Mouse (Mus musculus): ENCODE data around the gene Dlgap4. TPM values are rescaled to one million over a fixed set of nuclear protein-coding genes. Genes with fewer than 3 reads are reported as not detected.

The Dlgap4 gene
- total RNA-seq, 2 experiments from 2014 or later, result 10.9 to 23.4 TPM

DNA sequence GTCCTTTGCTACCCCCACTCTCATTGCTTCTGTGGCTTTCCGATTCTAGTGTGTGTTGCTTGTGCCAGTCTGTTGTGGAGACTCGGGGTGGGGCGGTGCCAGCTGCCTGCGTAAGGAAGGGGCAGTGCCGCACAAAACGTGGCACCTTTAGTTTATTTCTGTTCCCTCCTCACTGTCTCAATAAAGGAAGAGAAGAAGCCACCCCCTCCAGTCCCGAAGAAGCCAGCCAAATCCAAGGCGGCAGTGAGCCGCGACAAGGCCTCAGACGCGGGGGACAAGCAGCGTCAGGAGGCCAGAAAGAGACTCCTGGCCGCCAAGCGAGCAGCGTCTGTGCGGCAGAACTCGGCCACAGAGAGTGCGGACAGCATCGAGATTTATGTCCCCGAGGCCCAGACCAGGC, 149.0 kb downstream of the Dlgap4 start:
- no peak for ATAC-seq (replicated peaks; ENCODE audit: low FRiP score, low TSS enrichment, poor library complexity, severe bottlenecking)

DNA sequence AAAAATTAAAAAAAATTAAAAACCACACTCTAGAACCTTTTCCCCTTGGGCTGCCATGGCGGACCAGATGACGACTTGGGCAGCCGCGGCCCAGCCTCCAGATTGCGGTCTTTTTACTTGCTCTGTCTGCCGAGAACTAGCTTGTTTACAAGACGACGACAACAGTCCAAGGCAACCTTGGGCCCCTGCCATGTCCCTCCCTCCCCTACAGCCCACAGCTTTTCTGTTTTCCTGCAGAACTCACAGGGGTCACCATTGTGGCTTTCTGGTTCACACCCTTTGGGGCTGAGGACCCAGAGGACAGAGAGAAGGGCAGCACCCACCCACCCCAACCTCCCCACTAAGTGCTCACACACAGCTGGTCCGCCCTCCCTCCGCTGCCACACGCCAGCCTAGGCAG, 149.6 kb downstream of the Dlgap4 start:
- no peak for ATAC-seq (replicated peaks; ENCODE audit: low FRiP score, low TSS enrichment, poor library complexity, severe bottlenecking)

DNA sequence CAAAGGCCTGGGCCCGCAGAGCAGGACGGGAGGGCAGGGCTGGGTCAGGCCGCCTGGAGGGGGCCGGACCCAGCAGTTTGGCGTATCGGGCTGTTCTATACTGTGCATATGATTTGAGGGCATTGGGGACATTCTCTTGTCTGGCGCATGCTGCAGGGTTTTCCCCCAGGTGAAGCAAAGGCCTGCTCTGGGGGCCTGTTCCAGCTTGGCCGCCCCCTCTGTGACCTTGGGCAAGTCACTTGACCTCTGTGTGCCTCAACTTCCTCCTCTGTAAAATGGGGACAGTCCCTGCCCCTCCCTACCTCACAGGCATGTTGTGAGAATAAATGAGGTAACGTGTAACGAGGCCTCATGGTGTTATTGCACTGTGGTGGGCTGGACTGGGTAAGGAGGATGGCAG, 150.5 kb downstream of the Dlgap4 start:
- no peak for ATAC-seq (replicated peaks; ENCODE audit: low FRiP score, low TSS enrichment, poor library complexity, severe bottlenecking)

DNA sequence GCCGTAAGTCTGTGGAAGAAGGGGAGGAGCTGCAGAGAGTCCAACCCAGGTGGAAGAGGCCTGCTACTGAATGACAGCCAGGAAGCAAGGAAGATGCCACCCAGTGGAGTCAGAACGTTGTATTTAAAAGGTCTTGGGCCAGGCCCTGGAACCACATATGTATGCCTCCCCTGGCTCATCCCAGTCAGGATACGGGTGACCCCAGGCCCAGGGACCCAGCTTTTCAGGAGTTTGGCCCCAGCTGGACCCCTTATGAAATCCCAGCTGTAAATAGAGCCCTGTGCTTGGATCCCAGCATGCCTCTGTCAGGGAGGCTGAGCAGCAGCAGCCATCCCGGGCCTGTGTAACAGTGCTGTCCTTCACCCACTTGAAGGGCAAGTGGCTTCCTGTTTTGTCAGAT, 151.2 kb downstream of the Dlgap4 start:
- no peak for ATAC-seq (replicated peaks; ENCODE audit: low FRiP score, low TSS enrichment, poor library complexity, severe bottlenecking)

DNA sequence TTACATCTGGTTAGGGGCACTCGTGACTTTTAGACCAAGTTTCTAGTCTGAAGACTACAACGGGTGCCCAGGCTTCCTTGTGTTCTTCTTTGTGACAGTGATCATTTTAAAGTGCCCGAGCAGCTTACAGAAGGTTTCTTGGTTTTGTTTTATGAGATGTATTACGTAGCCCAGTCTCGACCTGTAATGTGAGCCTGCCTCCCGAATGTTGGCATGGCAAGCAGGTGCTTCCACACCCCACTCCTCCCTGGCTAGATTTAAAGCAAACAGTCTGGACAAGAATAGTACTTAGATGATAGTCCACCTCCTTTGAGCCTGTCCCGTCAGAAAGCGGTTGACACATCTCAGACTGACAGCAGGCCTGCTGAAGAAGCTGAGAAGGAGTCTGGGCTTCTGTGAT, 152.1 kb downstream of the Dlgap4 start:
- no peak for ATAC-seq (replicated peaks; ENCODE audit: low FRiP score, low TSS enrichment, poor library complexity, severe bottlenecking)

DNA sequence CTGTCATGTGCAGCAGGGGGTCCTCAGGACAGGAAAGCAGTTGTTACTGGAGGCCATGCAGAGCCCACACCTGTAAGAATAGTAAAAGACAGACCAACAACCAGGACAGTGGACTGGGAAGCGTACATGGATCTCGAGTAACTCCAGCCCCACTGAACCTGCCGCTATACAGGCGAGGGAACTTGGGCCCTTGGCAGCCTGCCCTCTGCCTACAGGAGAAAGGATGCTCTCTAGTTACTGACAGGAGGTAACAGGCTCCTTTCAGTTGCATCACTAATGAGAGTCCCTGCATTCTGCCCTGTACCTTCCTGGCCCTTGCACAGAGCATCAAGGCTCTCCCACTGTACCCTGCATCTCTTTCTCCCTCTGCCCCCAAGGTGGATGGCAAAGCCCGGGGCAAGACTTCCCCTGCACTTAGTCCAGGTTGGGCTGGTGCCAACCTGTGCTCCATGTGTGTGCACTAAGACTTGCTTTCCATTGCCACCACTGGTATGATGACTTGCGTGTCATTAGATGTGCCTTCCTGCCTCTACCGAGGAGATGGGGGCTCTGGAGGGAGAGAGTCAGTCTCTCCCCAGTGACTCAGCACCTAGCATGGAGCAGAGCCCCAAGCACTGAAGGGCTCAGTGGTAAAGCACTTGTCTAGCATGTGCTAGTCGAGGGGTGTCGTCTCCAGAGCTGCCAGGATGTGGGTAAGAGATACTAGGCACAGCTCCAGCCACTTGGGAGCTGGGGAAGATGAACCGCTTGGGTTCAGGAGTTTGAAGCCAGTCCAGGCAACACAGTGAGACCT, 152.9 kb downstream of the Dlgap4 start:
- ATAC-seq (replicated peaks; ENCODE audit: low FRiP score, low TSS enrichment, poor library complexity, severe bottlenecking), result peak; percentile 76

DNA sequence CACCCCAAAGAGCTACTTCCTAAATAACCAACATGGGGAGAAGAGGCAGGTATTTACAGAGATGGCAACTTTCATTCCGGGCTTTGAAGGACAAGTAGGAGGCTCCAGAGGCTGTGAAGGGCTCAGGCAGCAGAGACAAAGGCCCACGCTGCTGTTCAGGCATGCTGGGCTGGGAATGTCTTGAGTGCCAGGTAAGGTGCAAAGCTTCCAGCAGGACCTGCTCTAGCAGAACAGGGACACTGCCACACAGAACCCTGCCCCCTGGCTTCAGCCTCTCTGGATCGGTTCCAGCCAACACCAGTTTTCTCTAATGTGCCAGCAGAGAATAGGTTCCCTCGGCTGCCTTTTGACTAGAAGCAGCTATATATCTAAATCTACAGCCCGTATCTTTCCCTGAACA, 153.6 kb downstream of the Dlgap4 start:
- no peak for ATAC-seq (replicated peaks; ENCODE audit: low FRiP score, low TSS enrichment, poor library complexity, severe bottlenecking)

DNA sequence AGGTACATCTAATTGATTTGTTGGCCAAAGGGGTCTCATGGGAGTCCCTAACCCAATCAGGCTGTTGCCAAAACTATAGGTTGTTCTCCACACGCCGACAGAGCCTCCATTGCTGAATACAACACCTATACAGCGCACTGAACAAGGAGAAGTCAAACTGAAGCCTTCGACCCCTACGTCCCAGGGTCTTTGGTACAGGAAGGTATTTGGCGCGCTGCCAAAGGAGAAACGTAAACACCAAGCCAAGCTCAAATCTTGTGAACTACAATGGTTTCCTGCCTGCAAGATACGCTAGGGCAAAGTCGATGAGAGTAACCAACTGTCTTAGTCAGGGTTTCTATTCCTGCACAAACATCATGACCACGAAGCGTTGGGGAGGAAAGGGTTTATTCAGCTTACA, 155.8 kb downstream of the Dlgap4 start:
- ATAC-seq (replicated peaks; ENCODE audit: low FRiP score, low TSS enrichment, poor library complexity, severe bottlenecking), result no peak

DNA sequence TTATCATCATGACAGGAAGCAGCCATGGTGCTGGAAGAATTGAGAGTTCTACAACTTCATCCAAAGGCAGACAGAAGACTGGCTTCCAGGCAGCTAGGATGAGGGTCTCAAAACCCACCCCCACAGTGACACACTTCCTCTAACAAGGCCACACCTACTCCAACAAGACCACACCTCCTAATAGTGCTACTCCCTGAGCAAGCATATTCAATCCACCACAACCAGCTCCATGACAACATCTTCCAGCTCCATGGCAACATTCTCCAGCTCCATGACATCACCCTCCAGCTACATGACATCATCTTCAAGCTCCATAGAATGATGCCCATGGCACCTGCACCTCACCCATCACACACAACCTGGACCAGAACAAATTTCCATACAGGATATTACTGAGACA, 160.0 kb downstream of the Dlgap4 start:
- no peak for ATAC-seq (replicated peaks; ENCODE audit: low FRiP score, low TSS enrichment, poor library complexity, severe bottlenecking)

DNA sequence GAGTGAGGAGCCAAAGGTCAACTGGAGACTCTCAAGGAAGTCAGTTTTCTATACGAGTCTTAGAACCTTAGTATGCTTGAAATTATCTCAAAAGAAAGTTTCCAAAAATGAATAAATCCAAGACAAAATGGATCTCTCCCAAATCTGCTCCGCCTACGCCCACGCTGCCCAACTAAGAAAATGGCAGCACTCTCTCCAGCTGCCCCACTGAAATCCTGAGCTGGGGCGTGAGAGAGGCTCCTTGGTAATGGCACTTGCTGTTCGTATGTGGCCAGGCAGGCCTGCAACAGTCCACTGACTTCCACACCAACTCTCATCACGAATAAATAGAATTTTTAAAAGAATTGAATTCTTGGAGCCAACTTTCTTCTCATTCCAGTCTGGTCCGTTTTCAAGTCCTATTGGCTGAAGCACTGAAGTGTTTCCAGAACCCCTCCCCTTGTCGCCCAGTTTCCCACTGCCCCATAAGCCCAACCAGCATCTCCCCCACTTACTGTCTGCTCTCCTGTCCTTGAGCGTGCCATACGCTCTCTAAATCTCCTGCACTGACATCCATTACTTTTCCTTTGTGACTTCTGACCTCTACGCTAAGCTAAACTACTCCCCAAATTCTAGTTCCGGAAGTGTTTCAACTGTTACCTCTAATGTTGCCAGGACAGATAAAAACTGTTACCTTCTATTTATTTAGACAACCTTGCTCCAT, 160.7 kb downstream of the Dlgap4 start:
- ATAC-seq (replicated peaks; ENCODE audit: low FRiP score, low TSS enrichment, poor library complexity, severe bottlenecking), result no peak

DNA sequence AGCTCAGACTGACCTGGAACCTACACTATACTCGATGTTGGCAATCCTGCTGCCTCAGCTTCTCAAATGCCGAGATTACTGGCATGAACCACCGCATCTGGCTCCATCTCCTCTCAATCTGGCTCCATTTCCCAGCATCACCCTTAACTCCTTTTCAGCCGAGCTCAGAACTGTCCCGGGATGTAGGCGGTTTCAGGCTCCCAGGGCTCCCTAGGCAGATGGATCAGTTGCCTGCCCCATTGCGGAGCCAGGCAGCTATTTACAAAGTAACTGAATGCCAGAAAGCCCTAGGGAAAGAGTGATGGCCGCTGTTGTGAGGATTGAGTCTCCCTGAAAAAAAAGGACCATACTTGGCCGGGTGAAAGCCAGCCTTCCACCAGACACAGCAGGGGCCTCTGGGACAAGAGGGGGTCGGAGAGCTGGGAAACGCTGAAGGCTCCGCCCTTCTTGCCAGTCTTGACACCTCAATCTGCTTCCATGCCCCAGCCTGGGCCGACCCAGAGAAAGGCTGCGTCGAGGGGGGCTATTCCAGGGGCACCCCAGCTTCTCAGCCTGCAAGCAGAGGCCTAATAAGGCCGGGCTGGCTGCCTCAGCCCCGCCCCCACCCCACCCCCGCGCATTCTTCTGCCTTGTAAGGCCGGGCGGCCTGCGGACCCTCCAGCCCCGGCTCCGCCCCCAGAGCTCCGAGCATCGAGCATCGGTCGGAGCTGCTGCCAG, 161.4 kb downstream of the Dlgap4 start, which contains the start of gene Myl9:
Gene Myl9 (plus strand): TSS at position 683 of the 717 bp plus-strand sequence.
- no peak for ATAC-seq (replicated peaks; ENCODE audit: low FRiP score, low TSS enrichment, poor library complexity, severe bottlenecking)

DNA sequence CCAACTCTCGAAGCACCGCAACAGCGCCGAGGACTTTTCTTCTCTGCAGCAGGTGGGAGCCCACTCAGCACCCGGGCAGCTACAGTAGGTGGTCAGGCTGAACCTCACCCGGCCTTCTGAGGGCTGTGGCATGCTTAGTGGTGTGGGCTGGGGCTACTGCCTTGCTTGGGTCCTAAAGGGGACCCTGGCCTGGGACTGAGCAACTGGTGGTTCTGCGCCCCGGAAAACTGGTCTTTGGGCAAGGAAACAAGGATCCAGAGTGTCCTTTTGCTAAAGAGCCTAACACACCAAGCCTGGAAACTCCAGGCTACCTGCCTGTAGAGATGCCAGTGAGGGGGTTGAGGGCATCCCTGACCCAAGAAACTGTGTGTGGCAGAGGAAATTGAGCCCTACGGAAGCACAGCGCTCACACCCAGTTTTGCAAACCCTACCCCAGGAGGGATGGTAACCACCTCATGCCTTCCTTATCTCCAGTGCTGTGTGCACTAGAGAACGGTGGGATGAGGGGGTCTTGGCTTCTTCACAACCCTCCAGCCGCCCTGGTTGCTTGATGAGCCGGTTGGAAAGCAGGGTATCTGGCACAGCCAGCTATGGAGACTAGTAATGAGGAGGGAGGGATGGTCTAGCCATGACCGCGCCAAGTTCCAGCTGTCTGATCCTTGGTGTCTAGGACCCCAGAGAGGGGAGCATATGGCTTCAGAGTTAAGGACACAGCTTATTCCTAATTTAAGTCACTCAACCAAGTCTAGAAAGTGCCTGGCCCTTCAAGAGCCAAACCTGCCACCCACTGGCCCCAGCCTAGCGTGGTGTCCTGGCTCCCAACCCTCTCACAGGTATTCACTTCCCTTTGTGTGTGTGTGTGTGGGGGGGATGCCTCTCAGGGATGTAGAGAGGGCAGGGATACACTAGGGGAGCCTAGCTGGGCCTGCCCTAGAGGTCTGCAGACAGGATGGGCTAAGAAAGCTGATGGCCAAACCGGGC, 162.2 kb downstream of the Dlgap4 start:
- ATAC-seq (replicated peaks; ENCODE audit: low FRiP score, low TSS enrichment, poor library complexity, severe bottlenecking), result 0 out of 2 replicates have a peak, but pooled peaks have one; percentile 8

DNA sequence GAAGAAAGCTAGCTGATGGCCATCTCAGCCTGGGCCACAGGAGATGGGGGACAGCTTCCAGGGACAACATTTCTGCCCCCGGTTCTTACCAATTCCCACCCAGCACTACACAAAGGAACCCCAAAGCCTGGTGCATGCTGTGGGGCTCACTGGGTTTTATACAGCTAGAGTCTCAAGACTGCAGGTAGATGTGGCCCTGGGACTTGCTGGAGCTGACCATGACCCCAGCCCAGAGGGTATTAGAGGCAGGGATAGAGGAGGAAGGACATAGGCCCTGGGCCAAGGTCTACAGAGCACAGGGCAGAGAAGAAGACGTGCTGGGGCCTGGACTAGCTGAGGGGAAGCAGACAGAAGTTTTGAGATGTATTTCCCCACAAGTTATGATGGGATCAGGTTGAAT, 163.4 kb downstream of the Dlgap4 start:
- no peak for ATAC-seq (replicated peaks; ENCODE audit: low FRiP score, low TSS enrichment, poor library complexity, severe bottlenecking)

DNA sequence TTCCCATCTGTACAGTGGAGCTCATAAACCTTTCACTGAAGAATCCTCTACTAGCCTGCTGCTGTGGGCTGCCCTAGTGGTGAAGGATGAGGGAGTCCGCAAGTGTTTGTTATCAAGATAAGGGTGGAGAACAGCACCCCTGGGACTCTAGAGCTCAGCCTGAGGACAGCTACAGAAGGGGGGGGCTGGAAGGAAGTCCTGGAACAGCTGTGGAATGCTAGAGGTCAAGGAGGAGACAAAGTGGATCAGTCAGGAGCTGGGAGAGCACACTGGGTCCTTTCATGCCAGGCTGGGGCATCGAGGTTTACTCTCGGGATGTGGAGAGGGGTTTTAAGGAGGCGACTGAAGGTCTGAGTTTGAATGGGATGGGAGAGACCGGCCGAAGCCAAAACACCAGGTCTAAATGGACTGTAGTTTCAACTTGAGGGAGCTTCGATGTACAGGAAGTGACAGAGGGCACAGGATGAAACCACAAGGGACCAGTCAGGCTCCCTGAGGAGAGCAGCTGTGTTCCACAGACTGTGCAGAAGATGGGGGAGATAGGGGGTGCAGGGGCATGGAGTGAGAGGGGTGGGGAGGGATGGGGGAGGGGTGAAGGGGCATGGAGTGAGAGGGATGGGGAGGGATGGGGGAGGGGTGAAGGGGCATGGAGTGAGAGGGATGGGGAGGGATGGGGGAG, 164.0 kb downstream of the Dlgap4 start:
- ATAC-seq (replicated peaks; ENCODE audit: low FRiP score, low TSS enrichment, poor library complexity, severe bottlenecking), result peak; percentile 42; the same call in 1 of the 2 replicates

DNA sequence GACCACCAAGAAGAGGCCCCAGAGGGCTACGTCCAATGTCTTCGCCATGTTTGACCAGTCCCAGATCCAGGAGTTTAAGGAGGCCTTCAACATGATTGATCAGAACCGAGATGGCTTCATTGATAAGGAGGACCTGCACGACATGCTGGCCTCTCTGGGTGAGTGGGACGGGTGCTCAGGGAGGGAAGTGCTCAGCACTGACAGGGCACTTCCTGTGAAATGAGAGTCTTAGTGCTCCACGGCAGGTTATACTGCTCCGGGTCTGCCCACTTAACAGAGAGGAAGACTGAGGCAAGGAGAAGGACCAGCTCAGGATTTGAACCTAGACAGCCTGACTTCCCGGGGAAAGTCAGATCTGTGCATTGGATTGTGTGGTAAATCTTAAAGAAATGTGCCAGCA, 165.1 kb downstream of the Dlgap4 start:
- ATAC-seq (replicated peaks; ENCODE audit: low FRiP score, low TSS enrichment, poor library complexity, severe bottlenecking), result no peak

DNA sequence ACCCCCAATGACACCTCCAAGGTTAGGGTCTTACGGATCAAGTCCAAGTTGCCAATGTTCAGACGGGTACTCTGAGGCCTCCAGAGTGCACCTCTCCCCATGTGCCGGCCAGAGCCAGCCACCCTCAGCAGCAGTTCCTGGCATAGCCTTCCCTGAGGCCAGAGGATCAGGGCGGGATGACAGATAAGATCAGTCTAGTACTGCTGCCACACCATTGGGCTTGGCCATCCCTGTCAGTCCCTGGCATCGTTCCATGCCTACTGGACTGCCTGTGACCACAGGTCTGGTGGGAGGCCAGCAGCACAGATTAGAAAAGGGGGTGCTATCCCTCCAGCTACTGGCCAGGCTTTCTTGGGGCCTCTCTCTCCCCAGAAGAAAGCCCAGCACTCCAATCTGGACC, 165.5 kb downstream of the Dlgap4 start:
- no peak for ATAC-seq (replicated peaks; ENCODE audit: low FRiP score, low TSS enrichment, poor library complexity, severe bottlenecking)

DNA sequence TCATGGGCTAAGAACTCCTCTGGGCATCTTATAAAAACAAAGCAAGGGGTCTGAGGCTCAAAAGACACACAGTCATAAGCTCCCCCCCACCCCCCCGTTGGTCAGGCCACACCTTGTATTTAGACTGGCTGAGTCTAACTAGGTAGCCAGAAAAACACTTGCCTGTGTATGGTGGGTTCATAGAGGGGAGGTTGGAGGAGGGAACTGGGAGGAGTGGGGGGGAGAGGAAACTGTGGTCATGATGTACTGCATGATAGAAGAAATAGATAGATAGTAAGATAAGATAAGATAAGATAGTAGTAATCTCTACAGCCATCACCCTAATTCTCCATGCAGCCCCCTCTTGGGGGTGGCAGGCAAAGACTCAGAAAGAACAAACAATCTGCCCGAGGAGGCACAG, 166.0 kb downstream of the Dlgap4 start:
- no peak for ATAC-seq (replicated peaks; ENCODE audit: low FRiP score, low TSS enrichment, poor library complexity, severe bottlenecking)

DNA sequence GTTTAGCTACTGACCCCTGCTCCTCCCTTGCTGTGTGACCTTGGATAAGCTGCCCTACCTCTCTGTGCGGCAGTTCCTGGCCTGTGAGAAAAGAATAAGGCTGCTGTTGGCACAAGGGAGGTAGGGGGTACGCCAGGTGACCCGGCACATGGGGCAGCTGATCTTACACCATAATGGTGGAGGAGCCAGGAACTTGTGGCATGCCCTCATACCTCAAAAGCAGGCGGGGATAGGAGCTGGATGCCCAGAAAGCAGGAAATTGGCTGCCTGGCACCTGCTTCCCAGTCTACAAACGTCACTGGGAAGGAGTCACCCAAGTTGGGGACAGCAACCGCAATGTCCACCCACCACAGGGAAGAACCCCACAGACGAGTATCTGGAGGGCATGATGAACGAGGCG, 166.6 kb downstream of the Dlgap4 start:
- ATAC-seq (replicated peaks; ENCODE audit: low FRiP score, low TSS enrichment, poor library complexity, severe bottlenecking), result no peak

DNA sequence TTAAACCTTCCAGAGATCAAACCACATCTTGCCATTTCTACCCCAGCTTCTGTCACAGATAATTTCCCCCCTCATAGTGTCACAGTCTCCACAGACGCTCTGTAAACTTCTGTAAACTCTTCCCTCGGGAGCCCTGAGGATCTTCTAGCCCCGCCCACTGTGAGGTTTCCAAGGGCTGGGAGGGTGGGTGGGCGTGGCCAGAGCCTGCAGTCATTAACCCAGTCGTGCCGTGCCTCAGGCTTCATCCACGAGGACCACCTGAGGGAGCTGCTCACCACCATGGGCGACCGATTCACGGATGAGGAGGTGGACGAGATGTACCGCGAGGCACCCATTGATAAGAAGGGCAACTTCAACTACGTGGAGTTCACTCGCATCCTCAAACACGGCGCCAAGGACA, 167.2 kb downstream of the Dlgap4 start:
- ATAC-seq (replicated peaks; ENCODE audit: low FRiP score, low TSS enrichment, poor library complexity, severe bottlenecking), result no peak

All from megakaryocyte-erythroid progenitor cell, adult 5-6 weeks (primary cell).